Mouse (Mus musculus): ENCODE results near the gene Rps6ka6.

DNA sequence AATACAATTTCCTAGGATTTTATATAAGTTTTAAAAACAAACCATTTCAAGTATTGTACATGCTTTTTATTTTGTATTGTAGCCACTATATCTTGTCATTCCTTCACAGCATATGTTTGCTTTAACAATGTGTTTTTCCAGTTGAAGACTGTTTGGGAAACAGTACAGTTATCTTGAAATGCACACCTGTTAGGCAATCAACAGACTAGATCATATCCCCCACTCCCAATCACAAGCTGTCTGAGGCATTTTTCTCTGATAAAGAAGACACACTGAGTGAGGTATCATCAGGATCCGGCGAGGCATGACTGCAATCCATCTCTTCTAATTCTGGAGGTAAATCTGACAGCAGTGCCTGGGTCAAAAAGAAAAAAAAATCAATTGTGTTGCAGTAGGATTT is 39.3 kb upstream of the Rps6ka6 start:
- no peak for TF ChIP-seq POLR2A (IDR thresholded peaks at IDR 0.05; ENCODE audit: extremely low read depth, insufficient read depth, low read length)
- no peak for TF ChIP-seq CTCF (IDR thresholded peaks at IDR 0.05; ENCODE audit: extremely low read depth, insufficient read depth, low read length)

Data from cortical plate, adult 2 months (tissue).